Mouse (Mus musculus): ENCODE measurements at regions not wholly inside any gene's neighbourhood (a gene's known extent, or its start where the extent isn't known, plus 50 kb on each side); places are given as distances from the start of the nearest gene placed in this dataset.

- peak overlapping the region; percentile 61 for H3K4me2 ChIP-seq (replicated peaks)
- peaks cover 29% of the 10 kb centered on the region for H3K4me1 ChIP-seq (replicated peaks)
- ATAC-seq, result peak; percentile 86
- H3K9ac ChIP-seq (replicated peaks), result peak overlapping the region; percentile 97
- 4% methylated on average over 5 of the region's 5 CpGs for WGBS
- H3K4me3 ChIP-seq (replicated peaks), result peak overlapping the region; percentile 74
- H3K9me3 ChIP-seq, result no peaks in the 10 kb centered on the region
- H3K36me3 ChIP-seq, result no peaks in the 10 kb centered on the region
- H3K27ac ChIP-seq, result peak overlapping the region; percentile 99
- H3K27me3 ChIP-seq, result peaks cover 9% of the 10 kb centered on the region; the same call in 1 of the 2 replicates
Observed at GRCm38 (mm10) chr10:92164991-92165390, 557.2 kb downstream of the Nedd1 start.

- ATAC-seq, result peak; percentile 40
Observed at GRCm38 (mm10) chr10:92164648-92164960, 557.6 kb downstream of the Nedd1 start.

GRCm38 (mm10) chr10:92163851-92164647 lies 558.2 kb downstream of the Nedd1 start:
- Histone ChIP-seq H3K4me2 (replicated peaks) (peak overlapping the region; percentile 61), H3K4me3 (replicated peaks) (peak overlapping the region; percentile 74), H3K9me3 (no peaks in the 10 kb centered on the region), H3K27ac (peak overlapping the region; percentile 99), H3K9ac (replicated peaks) (peak overlapping the region; percentile 97), H3K27me3 (peaks cover 9% of the 10 kb centered on the region; the same call in 1 of the 2 replicates), H3K36me3 (no peaks in the 10 kb centered on the region), H3K4me1 (replicated peaks) (peaks cover 35% of the 10 kb centered on the region)
- WGBS, result 12% methylated on average over 12 of the region's 12 CpGs
- no peak for ATAC-seq

More at GRCm38 (mm10) chr10:92164648-92164960, 557.6 kb downstream of the Nedd1 start:
- Histone ChIP-seq H3K27me3 (peaks cover 9% of the 10 kb centered on the region; the same call in 1 of the 2 replicates), H3K4me3 (replicated peaks) (peak overlapping the region; percentile 74), H3K36me3 (no peaks in the 10 kb centered on the region), H3K27ac (peak overlapping the region; percentile 99), H3K4me1 (replicated peaks) (peaks cover 31% of the 10 kb centered on the region), H3K9ac (replicated peaks) (peak overlapping the region; percentile 97), H3K4me2 (replicated peaks) (peak overlapping the region; percentile 61), H3K9me3 (no peaks in the 10 kb centered on the region)
- WGBS, result 6% methylated on average over 3 of the region's 3 CpGs

- Histone ChIP-seq H3K27me3 (peaks cover 9% of the 10 kb centered on the region; the same call in 1 of the 2 replicates), H3K4me3 (replicated peaks) (peak overlapping the region; percentile 74), H3K9me3 (no peaks in the 10 kb centered on the region), H3K36me3 (no peaks in the 10 kb centered on the region), H3K9ac (replicated peaks) (peak overlapping the region; percentile 97), H3K4me1 (replicated peaks) (peaks cover 35% of the 10 kb centered on the region), H3K27ac (peak overlapping the region; percentile 99), H3K4me2 (replicated peaks) (peak overlapping the region; percentile 61)
- 2% methylated on average over 7 of the region's 7 CpGs for WGBS
- no peak for ATAC-seq
Observed at GRCm38 (mm10) chr10:92163071-92163504, 559.1 kb downstream of the Nedd1 start.

- peak overlapping the region; percentile 97 for H3K9ac ChIP-seq (replicated peaks)
Observed at GRCm38 (mm10) chr10:92162473-92163011, 559.7 kb downstream of the Nedd1 start.

GRCm38 (mm10) chr10:92161501-92161900 lies 560.7 kb downstream of the Nedd1 start:
- Histone ChIP-seq H3K27ac (peak overlapping the region; percentile 89), H3K4me3 (replicated peaks) (peak overlapping the region; percentile 74), H3K4me2 (replicated peaks) (peak overlapping the region; percentile 59), H3K9ac (replicated peaks) (peak overlapping the region; percentile 78), H3K4me1 (replicated peaks) (peaks cover 37% of the 10 kb centered on the region), H3K27me3 (no peaks in the 10 kb centered on the region; the same call in 1 of the 2 replicates), H3K9me3 (no peaks in the 10 kb centered on the region), H3K36me3 (no peaks in the 10 kb centered on the region)
- ATAC-seq, result no peak
- 3% methylated on average over 9 of the region's 9 CpGs for WGBS

More at GRCm38 (mm10) chr10:92162473-92163011, 559.7 kb downstream of the Nedd1 start:
- no peaks in the 10 kb centered on the region for H3K9me3 ChIP-seq
- peak overlapping the region; percentile 74 for H3K4me3 ChIP-seq (replicated peaks)
- H3K27me3 ChIP-seq, result peaks cover 7% of the 10 kb centered on the region; the same call in 1 of the 2 replicates
- peak overlapping the region; percentile 99 for H3K27ac ChIP-seq
- WGBS, result under 1% methylated on average over 29 of the region's 29 CpGs
- ATAC-seq, result peak; percentile 28
- H3K36me3 ChIP-seq, result no peaks in the 10 kb centered on the region
- H3K4me2 ChIP-seq (replicated peaks), result peak overlapping the region; percentile 61
- peaks cover 40% of the 10 kb centered on the region for H3K4me1 ChIP-seq (replicated peaks)

- WGBS, result 88% methylated on average over 3 of the region's 3 CpGs
- H3K9me3 ChIP-seq, result no peaks in the 10 kb centered on the region
- H3K4me3 ChIP-seq (replicated peaks), result no peak overlapping the region
- peaks cover 23% of the 10 kb centered on the region for H3K4me1 ChIP-seq (replicated peaks)
- ATAC-seq, result no peak
- peaks cover 19% of the 10 kb centered on the region for H3K36me3 ChIP-seq
- H3K27ac ChIP-seq, result no peak overlapping the region
- no peaks in the 10 kb centered on the region for H3K27me3 ChIP-seq
- no peak overlapping the region for H3K9ac ChIP-seq (replicated peaks)
- no peak overlapping the region for H3K4me2 ChIP-seq (replicated peaks)
Observed at GRCm38 (mm10) chr10:92146263-92146662, 576.0 kb downstream of the Nedd1 start.

GRCm38 (mm10) chr10:92135521-92135920 lies 586.7 kb downstream of the Nedd1 start:
- H3K36me3 ChIP-seq, result peaks cover 54% of the 10 kb centered on the region

GRCm38 (mm10) chr10:92112790-92113189 lies 609.4 kb downstream of the Nedd1 start:
- Histone ChIP-seq H3K9me3 (no peaks in the 10 kb centered on the region), H3K4me1 (replicated peaks) (peaks cover 17% of the 10 kb centered on the region), H3K36me3 (peaks cover 33% of the 10 kb centered on the region), H3K9ac (replicated peaks) (no peak overlapping the region), H3K4me3 (replicated peaks) (no peak overlapping the region), H3K4me2 (replicated peaks) (no peak overlapping the region), H3K27me3 (no peaks in the 10 kb centered on the region), H3K27ac (peak overlapping the region; percentile 63)
- 12% methylated on average over 2 of the region's 2 CpGs for WGBS
- ATAC-seq, result 0 out of 2 replicates have a peak, but pooled peaks have one; percentile 56

More at GRCm38 (mm10) chr10:92135521-92135920, 586.7 kb downstream of the Nedd1 start:
- 79% methylated on average over 5 of the region's 5 CpGs for WGBS
- Histone ChIP-seq H3K9ac (replicated peaks) (no peak overlapping the region), H3K27ac (no peak overlapping the region), H3K9me3 (no peaks in the 10 kb centered on the region), H3K27me3 (no peaks in the 10 kb centered on the region), H3K4me3 (replicated peaks) (no peak overlapping the region), H3K4me2 (replicated peaks) (no peak overlapping the region), H3K4me1 (replicated peaks) (peaks cover 18% of the 10 kb centered on the region; the same call in 1 of the 2 replicates)
- ATAC-seq, result no peak

- Histone ChIP-seq H3K9me3 (no peaks in the 10 kb centered on the region), H3K36me3 (peaks cover 36% of the 10 kb centered on the region), H3K27me3 (no peaks in the 10 kb centered on the region), H3K4me2 (replicated peaks) (no peak overlapping the region), H3K9ac (replicated peaks) (no peak overlapping the region), H3K4me3 (replicated peaks) (no peak overlapping the region), H3K27ac (no peak overlapping the region), H3K4me1 (replicated peaks) (peaks cover 32% of the 10 kb centered on the region)
- peak; percentile 50; the same call in 1 of the 2 replicates for ATAC-seq
- WGBS, result 85% methylated on average over 6 of the region's 6 CpGs
Observed at GRCm38 (mm10) chr10:92106331-92106730, 615.9 kb downstream of the Nedd1 start.

GRCm38 (mm10) chr10:92103887-92104286 lies 618.3 kb downstream of the Nedd1 start:
- ATAC-seq, result no peak
- Histone ChIP-seq H3K9me3 (no peaks in the 10 kb centered on the region), H3K27ac (peak overlapping the region; percentile 69), H3K27me3 (no peaks in the 10 kb centered on the region), H3K4me1 (replicated peaks) (peaks cover 42% of the 10 kb centered on the region), H3K9ac (replicated peaks) (0 out of 2 replicates have a peak overlapping the region, but pooled peaks have one; percentile 14), H3K36me3 (peaks cover 21% of the 10 kb centered on the region), H3K4me3 (replicated peaks) (no peak overlapping the region), H3K4me2 (replicated peaks) (no peak overlapping the region; the same call in 1 of the 2 replicates)
- WGBS, result 47% methylated on average over 9 of the region's 9 CpGs

GRCm38 (mm10) chr10:92102755-92103154 lies 619.5 kb downstream of the Nedd1 start:
- no peak overlapping the region; the same call in 1 of the 2 replicates for H3K4me2 ChIP-seq (replicated peaks)
- H3K4me1 ChIP-seq (replicated peaks), result peaks cover 48% of the 10 kb centered on the region
- H3K36me3 ChIP-seq, result peaks cover 15% of the 10 kb centered on the region
- H3K27me3 ChIP-seq, result no peaks in the 10 kb centered on the region
- no peaks in the 10 kb centered on the region for H3K9me3 ChIP-seq
- H3K9ac ChIP-seq (replicated peaks), result no peak overlapping the region
- no peak overlapping the region for H3K4me3 ChIP-seq (replicated peaks)
- H3K27ac ChIP-seq, result peak overlapping the region; percentile 45
- ATAC-seq, result 0 out of 2 replicates have a peak, but pooled peaks have one; percentile 27
- 38% methylated on average over 4 of the region's 4 CpGs for WGBS

Data from midbrain, embryonic 13.5 days (tissue).